Mouse (Mus musculus) kidney, postnatal 0 days (tissue): ENCODE data around the gene Kif24. TPM values are rescaled to one million over a fixed set of nuclear protein-coding genes. Genes with fewer than 3 reads are reported as not detected.

Experiments
- ATAC-seq: fragments of 200-750 bp; cut with Nextera tagmentation; replicated peaks from 2 replicates; pipeline ENCODE4 v1.8.0; 2017; ENCODE audit warnings: low read depth, moderate number of reproducible peaks, moderate TSS enrichment, moderate library complexity; ENCODE audit not compliant: low FRiP score
- DNase-seq: peaks from one replicate; pipeline ENCODE4 v3.0.0-alpha.2; 2016; ENCODE audit warnings: low spot score
- H3K27ac ChIP-seq: fragments of 300-500 bp; sonication (generic); 2 replicates; pipeline ENCODE4 v1.5.1; 2014; ENCODE audit warnings: mild to moderate bottlenecking
- H3K27me3 ChIP-seq: fragments of 300-500 bp; sonication (generic); 2 replicates; pipeline ENCODE4 v1.6.1; 2014; ENCODE audit warnings: low read length, mixed read lengths; ENCODE audit not compliant: insufficient read depth
- H3K36me3 ChIP-seq: fragments of 300-500 bp; sonication (generic); 2 replicates; pipeline ENCODE4 v1.6.1; 2014; ENCODE audit warnings: low read length, mixed read lengths; ENCODE audit not compliant: insufficient read depth
- H3K4me1 ChIP-seq: fragments of 300-500 bp; sonication (generic); replicated peaks from 2 replicates; pipeline ENCODE4 v1.6.1; 2014; ENCODE audit warnings: antibody characterized with exemption, low read length, mixed read lengths; ENCODE audit not compliant: insufficient read depth
- H3K4me2 ChIP-seq: fragments of 300-500 bp; sonication (generic); 2 replicates; pipeline ENCODE4 v1.6.1; 2014; ENCODE audit warnings: mild to moderate bottlenecking, low read length, moderate library complexity, mixed read lengths
- H3K4me3 ChIP-seq: fragments of 300-500 bp; sonication (generic); replicated peaks from 2 replicates; pipeline ENCODE4 v1.5.1; 2014; ENCODE audit warnings: low read depth, low read length
- H3K9ac ChIP-seq: fragments of 300-500 bp; sonication (generic); 2 replicates; pipeline ENCODE4 v1.6.1; 2014; ENCODE audit warnings: low read depth, low read length
- H3K9me3 ChIP-seq: fragments of 300-500 bp; sonication (generic); replicated peaks from 2 replicates; pipeline ENCODE4 v1.6.1; 2016; ENCODE audit warnings: low read length, inconsistent platforms, mixed read lengths
- CTCF ChIP-seq: IDR thresholded peaks from 2 replicates; pipeline ENCODE4 v1.5.1; 2016; ENCODE audit warnings: antibody characterized with exemption, low read depth, mild to moderate bottlenecking, moderate library complexity
- WGBS: fragments of 180-500 bp; shearing (Covaris S2); extraction: QIAGEN DNeasy Blood & Tissue Kit; methylation state at CpG from one replicate; pipeline ENCODE4 v1.1.7; 2014; 5-methylcytosine and 5-hydroxymethylcytosine counted together
- polyA plus RNA-seq: library from polyadenylated mRNA; unstranded; fragments of >200 nt; fragmentation: Nextera tagmentation; extraction: Ambion mirVana; gene quantifications from 2 replicates; pipeline ENCODE4 v1.2.1, GENCODE M21; 2015

Kif24 gene
- polyA plus RNA-seq, 1 experiment from 2014 or later: 2.0 TPM

- Histone ChIP-seq H3K36me3 (no peaks in the 10 kb centered on the region), H3K4me2 (no peak overlapping the region), H3K27me3 (peaks cover 30% of the 10 kb centered on the region), H3K9ac (no peak overlapping the region), H3K4me3 (no peak overlapping the region), H3K27ac (no peak overlapping the region), H3K9me3 (no peaks in the 10 kb centered on the region), H3K4me1 (peaks cover 16% of the 10 kb centered on the region)
- WGBS: 67% methylated on average over 8 of the region's 8 CpGs
- DNase-seq (no peak), ATAC-seq (no peak)
- no peak for TF ChIP-seq CTCF
Measured at GRCm38 (mm10) chr4:41499619-41500018, 34.9 kb upstream of the Kif24 start.

- H3K27me3 ChIP-seq: peaks cover 30% of the 10 kb centered on the region
- no peak overlapping the region for H3K9ac ChIP-seq
- H3K9me3 ChIP-seq: no peaks in the 10 kb centered on the region
- TF ChIP-seq CTCF: no peak
- DNase-seq (peak; percentile 67), ATAC-seq (peak; percentile 20; the same call in 1 of the 2 replicates)
- WGBS: 8% methylated on average over 43 of the region's 43 CpGs
- H3K4me1 ChIP-seq: peaks cover 16% of the 10 kb centered on the region
- H3K4me2 ChIP-seq: peak overlapping the region; percentile 46
- 0 out of 2 replicates have a peak overlapping the region, but pooled peaks have one; percentile 14 for H3K4me3 ChIP-seq
- no peak overlapping the region for H3K27ac ChIP-seq
- H3K36me3 ChIP-seq: no peaks in the 10 kb centered on the region
Measured at GRCm38 (mm10) chr4:41498921-41499391, 34.3 kb upstream of the Kif24 start.

- H3K4me1 ChIP-seq: peaks cover 16% of the 10 kb centered on the region
- no peak for ATAC-seq
- no peak for DNase-seq
Measured at GRCm38 (mm10) chr4:41497995-41498845, 33.5 kb upstream of the Kif24 start.

GRCm38 (mm10) chr4:41497579-41497978, 32.9 kb upstream of the Kif24 start:
- TF ChIP-seq CTCF: peak; percentile 63
- Histone ChIP-seq H3K4me3 (peak overlapping the region; percentile 17), H3K4me2 (peak overlapping the region; percentile 46), H3K27me3 (peaks cover 30% of the 10 kb centered on the region), H3K4me1 (peaks cover 16% of the 10 kb centered on the region), H3K9me3 (no peaks in the 10 kb centered on the region), H3K27ac (no peak overlapping the region), H3K9ac (no peak overlapping the region), H3K36me3 (no peaks in the 10 kb centered on the region)
- WGBS: 12% methylated on average over 34 of the region's 34 CpGs
- no peak for ATAC-seq
- DNase-seq: peak; percentile 50

More at GRCm38 (mm10) chr4:41497995-41498845, 33.5 kb upstream of the Kif24 start:
- Histone ChIP-seq H3K9ac (no peak overlapping the region), H3K27ac (no peak overlapping the region), H3K4me3 (peak overlapping the region; percentile 17), H3K27me3 (peaks cover 30% of the 10 kb centered on the region), H3K4me2 (peak overlapping the region; percentile 46), H3K9me3 (no peaks in the 10 kb centered on the region), H3K36me3 (no peaks in the 10 kb centered on the region)
- 16% methylated on average over 72 of the region's 72 CpGs for WGBS
- TF ChIP-seq CTCF: no peak

GRCm38 (mm10) chr4:41497046-41497445, 32.4 kb upstream of the Kif24 start:
- peaks cover 30% of the 10 kb centered on the region for H3K27me3 ChIP-seq
- no peak overlapping the region for H3K27ac ChIP-seq
- WGBS: 76% methylated on average over 5 of the region's 5 CpGs
- DNase-seq (no peak), ATAC-seq (no peak)
- no peak overlapping the region for H3K9ac ChIP-seq
- no peak overlapping the region for H3K4me3 ChIP-seq
- H3K4me1 ChIP-seq: peaks cover 16% of the 10 kb centered on the region
- no peaks in the 10 kb centered on the region for H3K36me3 ChIP-seq
- no peak for TF ChIP-seq CTCF
- no peaks in the 10 kb centered on the region for H3K9me3 ChIP-seq
- H3K4me2 ChIP-seq: no peak overlapping the region; the same call in 1 of the 2 replicates

- H3K36me3 ChIP-seq: no peaks in the 10 kb centered on the region
- ATAC-seq (no peak), DNase-seq (no peak)
Measured at GRCm38 (mm10) chr4:41495850-41496249, 31.2 kb upstream of the Kif24 start.

More at GRCm38 (mm10) chr4:41495850-41496249, 31.2 kb upstream of the Kif24 start:
- Histone ChIP-seq H3K27me3 (peaks cover 30% of the 10 kb centered on the region), H3K4me1 (peaks cover 16% of the 10 kb centered on the region), H3K9ac (no peak overlapping the region), H3K27ac (no peak overlapping the region), H3K4me2 (no peak overlapping the region), H3K4me3 (no peak overlapping the region), H3K9me3 (no peaks in the 10 kb centered on the region)
- 82% methylated on average over 11 of the region's 11 CpGs for WGBS
- no peak for TF ChIP-seq CTCF
